Mouse (Mus musculus): ENCODE results near the gene Lmna. TPM values are rescaled to one million over a fixed set of nuclear protein-coding genes. Genes with fewer than 3 reads are reported as not detected.

The Lmna gene
- polyA plus RNA-seq (2014; fragmentation: Illumina TruSeq; extraction: RNeasy Lipid Tissue Mini Kit (QIAGEN cat#74804)) = 5.7 TPM

DNA sequence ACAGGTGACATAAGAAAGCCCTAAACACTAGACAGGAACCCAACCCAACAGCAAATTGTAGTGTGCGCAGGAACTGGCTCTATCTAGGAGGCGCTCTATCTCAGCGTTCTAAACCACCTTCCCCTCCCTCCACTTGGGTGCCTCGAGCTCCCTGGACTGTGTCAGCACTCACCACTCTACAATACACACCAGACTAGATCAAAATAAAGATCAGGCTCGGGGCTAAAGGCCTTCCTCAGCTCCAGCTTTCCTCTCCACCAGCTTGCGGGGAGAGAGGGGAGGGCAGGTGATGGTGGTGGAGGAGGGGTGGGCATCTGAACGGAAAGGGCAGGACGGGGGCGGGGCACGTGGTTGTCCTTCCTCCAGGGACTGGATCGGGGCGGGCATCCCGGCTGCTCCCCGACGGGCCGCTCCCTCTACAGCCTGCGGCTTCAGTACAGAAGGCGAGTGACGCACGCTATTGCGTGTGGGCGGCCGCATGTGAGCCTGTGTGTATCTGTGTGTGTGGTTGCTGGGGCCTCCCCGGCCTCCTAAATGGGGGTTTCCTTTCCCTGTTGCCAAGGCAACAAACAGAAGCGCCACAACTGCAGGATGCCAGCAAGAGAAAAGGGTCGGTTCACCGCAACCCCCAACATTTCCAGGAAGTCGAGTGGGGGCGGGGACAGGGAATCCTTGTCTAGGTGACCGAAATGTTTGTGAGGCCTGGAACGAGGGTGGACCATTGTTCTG, at the start of gene Lmna:
TSS of gene Lmna (minus strand) at position 265 of the 729 bp plus-strand sequence.

DNA sequence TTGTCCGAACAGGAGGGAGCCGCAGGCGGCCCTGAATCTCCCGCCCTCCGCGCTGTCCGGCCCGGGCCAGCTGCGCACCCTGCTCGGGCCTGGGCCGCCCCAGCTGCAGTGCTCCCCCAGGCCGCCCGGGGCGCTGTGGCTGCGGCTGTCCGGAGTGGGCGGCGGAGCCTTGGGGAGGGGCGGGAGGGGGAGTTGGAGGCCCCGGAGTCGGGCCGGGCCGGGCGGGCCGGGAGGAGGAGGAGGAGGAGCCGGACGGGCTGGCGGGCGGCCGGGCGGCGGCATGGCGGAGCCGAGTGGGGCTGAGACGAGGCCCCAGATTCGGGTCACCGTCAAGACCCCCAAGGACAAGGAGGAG, 43.7 kb upstream of the Lmna start, which contains the start of gene Ubqln4:
TSS of gene Ubqln4 (plus strand) at position 234 of the 355 bp plus-strand sequence.

DNA sequence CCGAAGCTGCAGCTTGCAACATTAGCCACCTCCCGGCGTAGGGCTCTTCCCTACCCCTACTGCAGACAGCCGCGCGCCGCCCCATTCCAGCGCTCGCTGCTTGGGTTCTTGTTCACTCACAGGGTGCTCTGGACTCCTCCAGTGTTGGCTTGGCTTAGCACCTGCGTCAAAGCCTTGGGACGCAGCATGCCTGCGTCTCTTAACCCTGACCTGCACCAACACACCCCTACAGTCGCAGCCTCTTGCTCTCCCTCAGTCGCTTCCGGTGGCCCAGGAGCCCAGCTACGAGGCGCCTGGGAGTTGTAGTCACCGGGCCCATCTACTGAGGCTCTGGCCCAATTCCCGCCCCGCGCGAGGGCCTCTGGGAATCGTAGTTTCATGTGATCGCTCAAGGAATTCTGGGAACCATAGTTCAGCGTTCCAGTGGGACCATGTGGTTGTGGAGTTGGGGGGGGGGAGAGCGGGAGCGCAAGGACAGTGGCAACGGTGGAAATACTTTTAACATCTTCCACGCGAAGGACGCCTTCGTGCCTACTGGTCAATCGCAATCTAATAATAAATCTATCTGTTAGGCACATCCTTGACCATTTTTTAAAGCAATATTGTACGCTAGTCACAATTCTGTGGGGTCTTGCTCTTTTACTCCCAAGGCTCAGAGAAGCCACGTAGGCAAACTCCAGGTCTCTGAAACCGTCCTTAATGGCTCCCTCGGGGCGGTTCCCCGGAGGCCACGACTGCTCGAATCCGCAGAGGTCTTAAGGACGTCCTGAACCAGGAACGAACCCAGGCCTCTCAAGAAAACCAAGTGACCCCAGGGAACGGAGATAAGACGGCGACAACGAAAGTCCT, 43.1 kb upstream of the Lmna start, which contains the start of gene Lamtor2:
TSS of gene Lamtor2 (minus strand) at position 399 of the 849 bp plus-strand sequence.

DNA sequence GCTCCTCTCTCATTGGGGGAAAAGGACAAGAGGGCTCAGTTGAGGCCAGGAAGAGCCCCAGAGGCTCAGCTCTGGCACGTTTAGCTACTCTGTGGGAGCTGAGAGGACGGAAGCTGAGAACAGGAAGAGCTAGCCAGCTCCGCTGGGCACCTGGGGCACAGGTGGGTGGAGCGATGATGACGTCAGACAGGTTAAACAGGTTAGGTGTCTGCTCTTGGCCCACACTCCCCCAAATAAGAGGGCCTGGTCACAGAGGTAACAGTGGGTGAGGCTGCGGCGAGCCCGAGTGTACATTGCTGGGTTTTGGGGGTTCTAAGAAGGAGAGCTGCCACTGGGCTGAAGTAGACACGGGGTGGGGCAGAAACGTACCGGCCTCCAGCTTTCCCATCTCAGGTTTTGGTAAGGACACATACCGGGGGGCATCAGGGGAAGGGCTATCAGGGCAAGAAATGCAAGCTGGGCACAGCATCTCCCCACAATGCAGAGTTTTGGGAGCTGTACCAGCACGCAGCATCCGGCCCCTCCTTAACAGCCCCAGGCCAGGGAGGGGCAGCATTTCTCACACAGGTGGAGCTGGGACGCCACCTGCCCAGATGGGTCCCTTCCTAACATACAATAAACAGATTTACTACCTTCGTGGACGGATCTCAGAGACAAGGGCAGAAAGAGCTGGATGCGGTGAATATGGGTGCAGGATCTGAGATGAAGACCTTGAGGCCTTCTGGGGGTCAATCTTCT, 38.6 kb upstream of the Lmna start, which contains the start of gene Rab25:
TSS of gene Rab25 (minus strand) at position 121 of the 738 bp plus-strand sequence.

DNA sequence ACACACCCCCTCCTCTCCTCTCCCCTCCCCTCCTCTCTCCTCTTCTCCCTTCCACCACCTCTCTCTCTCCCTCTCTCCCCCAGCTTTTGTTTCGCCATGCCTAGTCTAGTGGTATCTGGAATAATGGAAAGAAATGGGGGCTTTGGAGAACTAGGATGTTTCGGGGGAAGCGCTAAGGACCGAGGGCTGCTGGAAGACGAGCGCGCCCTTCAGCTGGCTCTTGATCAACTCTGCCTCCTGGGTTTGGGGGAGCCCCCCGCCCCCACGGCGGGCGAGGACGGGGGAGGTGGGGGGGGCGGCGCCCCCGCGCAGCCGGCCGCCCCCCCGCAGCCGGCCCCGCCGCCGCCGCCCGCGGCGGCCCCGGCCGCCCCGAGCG, 22.5 kb upstream of the Lmna start, which contains the start of gene Mex3a:
TSS of gene Mex3a (plus strand) at position 97 of the 376 bp plus-strand sequence.

DNA sequence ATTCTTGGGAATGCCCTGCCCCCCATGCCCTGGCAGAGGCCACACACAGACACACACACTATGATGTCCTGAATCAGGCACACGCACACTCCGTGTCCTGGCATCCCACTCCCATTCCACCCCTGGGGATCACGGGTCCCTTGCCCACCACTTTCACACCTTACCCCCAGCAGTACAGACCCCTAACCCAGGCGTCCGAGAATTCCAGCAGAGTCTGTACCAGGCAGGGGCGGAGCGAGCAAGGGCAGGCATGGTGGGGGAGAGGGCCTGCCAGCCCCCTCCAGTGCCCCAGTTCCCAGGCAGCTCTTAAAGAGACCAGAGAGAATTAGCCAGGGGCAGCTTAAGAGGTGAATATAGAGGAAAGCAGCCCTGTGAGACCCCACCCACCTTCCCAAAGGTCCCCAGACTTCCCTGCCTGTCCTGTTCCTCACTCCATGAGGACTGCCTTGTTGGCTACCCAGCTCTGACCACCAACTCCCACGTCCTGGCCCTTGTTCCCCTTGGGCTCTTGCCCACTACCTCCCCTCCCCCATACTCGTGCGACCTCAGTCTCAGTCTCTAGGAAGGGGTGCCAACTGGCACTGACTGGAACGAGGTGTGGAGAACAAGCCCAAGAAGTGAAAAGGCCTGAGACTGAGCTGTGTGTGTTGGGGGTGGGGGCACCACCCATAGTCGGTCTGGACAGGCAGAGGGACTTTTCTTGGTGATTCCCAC, 48.6 kb downstream of the Lmna start, which contains the start of gene Sema4a:
TSS of gene Sema4a (minus strand) at position 200 of the 714 bp plus-strand sequence.

Other genes with a start within 250 kb of the Lmna start
- not detected for gene Gm38392, start 222.7 kb downstream of the Lmna start, polyA plus RNA-seq (2014; fragmentation: Illumina TruSeq; extraction: RNeasy Lipid Tissue Mini Kit (QIAGEN cat#74804))
- gene Tsacc, start 213.0 kb downstream of the Lmna start, polyA plus RNA-seq (2014; fragmentation: Illumina TruSeq; extraction: RNeasy Lipid Tissue Mini Kit (QIAGEN cat#74804)) = 6.1 TPM
- 183 TPM for gene Cct3, start 212.8 kb downstream of the Lmna start, polyA plus RNA-seq (2014; fragmentation: Illumina TruSeq; extraction: RNeasy Lipid Tissue Mini Kit (QIAGEN cat#74804))
- gene Glmp, start 184.9 kb downstream of the Lmna start, polyA plus RNA-seq (2014; fragmentation: Illumina TruSeq; extraction: RNeasy Lipid Tissue Mini Kit (QIAGEN cat#74804)) = 1.7 TPM
- gene Tmem79, start 173.8 kb downstream of the Lmna start, polyA plus RNA-seq (2014; fragmentation: Illumina TruSeq; extraction: RNeasy Lipid Tissue Mini Kit (QIAGEN cat#74804)) = not detected
- gene Smg5, start 173.7 kb downstream of the Lmna start, polyA plus RNA-seq (2014; fragmentation: Illumina TruSeq; extraction: RNeasy Lipid Tissue Mini Kit (QIAGEN cat#74804)) = 22.4 TPM
- 1.00 TPM for gene Paqr6, start 145.4 kb downstream of the Lmna start, polyA plus RNA-seq (2014; fragmentation: Illumina TruSeq; extraction: RNeasy Lipid Tissue Mini Kit (QIAGEN cat#74804))
- not detected for gene Bglap3, start 137.2 kb downstream of the Lmna start, polyA plus RNA-seq (2014; fragmentation: Illumina TruSeq; extraction: RNeasy Lipid Tissue Mini Kit (QIAGEN cat#74804))
- gene Bglap2, start 131.3 kb downstream of the Lmna start, polyA plus RNA-seq (2014; fragmentation: Illumina TruSeq; extraction: RNeasy Lipid Tissue Mini Kit (QIAGEN cat#74804)) = not detected
- not detected for gene Bglap, start 125.5 kb downstream of the Lmna start, polyA plus RNA-seq (2014; fragmentation: Illumina TruSeq; extraction: RNeasy Lipid Tissue Mini Kit (QIAGEN cat#74804))
- gene Pmf1, start 99.6 kb downstream of the Lmna start, polyA plus RNA-seq (2014; fragmentation: Illumina TruSeq; extraction: RNeasy Lipid Tissue Mini Kit (QIAGEN cat#74804)) = 5.2 TPM
- gene Slc25a44, start 84.8 kb downstream of the Lmna start, polyA plus RNA-seq (2014; fragmentation: Illumina TruSeq; extraction: RNeasy Lipid Tissue Mini Kit (QIAGEN cat#74804)) = 11.5 TPM
- gene Sema4a, start 48.8 kb downstream of the Lmna start, polyA plus RNA-seq (2014; fragmentation: Illumina TruSeq; extraction: RNeasy Lipid Tissue Mini Kit (QIAGEN cat#74804)) = 4.3 TPM
- gene Mex3a, start 22.4 kb upstream of the Lmna start, polyA plus RNA-seq (2014; fragmentation: Illumina TruSeq; extraction: RNeasy Lipid Tissue Mini Kit (QIAGEN cat#74804)) = 26.1 TPM
- gene Rab25, start 38.3 kb upstream of the Lmna start, polyA plus RNA-seq (2014; fragmentation: Illumina TruSeq; extraction: RNeasy Lipid Tissue Mini Kit (QIAGEN cat#74804)) = not detected
- 3.2 TPM for gene Lamtor2, start 43.1 kb upstream of the Lmna start, polyA plus RNA-seq (2014; fragmentation: Illumina TruSeq; extraction: RNeasy Lipid Tissue Mini Kit (QIAGEN cat#74804))
- gene Ubqln4, start 43.8 kb upstream of the Lmna start, polyA plus RNA-seq (2014; fragmentation: Illumina TruSeq; extraction: RNeasy Lipid Tissue Mini Kit (QIAGEN cat#74804)) = 24.3 TPM
- 43.2 TPM for gene Ssr2, start 65.9 kb upstream of the Lmna start, polyA plus RNA-seq (2014; fragmentation: Illumina TruSeq; extraction: RNeasy Lipid Tissue Mini Kit (QIAGEN cat#74804))
- 12.9 TPM for gene Arhgef2, start 96.0 kb upstream of the Lmna start, polyA plus RNA-seq (2014; fragmentation: Illumina TruSeq; extraction: RNeasy Lipid Tissue Mini Kit (QIAGEN cat#74804))
- not detected for gene Rxfp4, start 143.2 kb upstream of the Lmna start, polyA plus RNA-seq (2014; fragmentation: Illumina TruSeq; extraction: RNeasy Lipid Tissue Mini Kit (QIAGEN cat#74804))
- 63.1 TPM for gene Khdc4, start 175.8 kb upstream of the Lmna start, polyA plus RNA-seq (2014; fragmentation: Illumina TruSeq; extraction: RNeasy Lipid Tissue Mini Kit (QIAGEN cat#74804))
- 11.4 TPM for gene Rit1, start 206.9 kb upstream of the Lmna start, polyA plus RNA-seq (2014; fragmentation: Illumina TruSeq; extraction: RNeasy Lipid Tissue Mini Kit (QIAGEN cat#74804))

All from ovary, adult 10 weeks (tissue).